Mouse (Mus musculus): ENCODE results near the gene Blvrb.

Blvrb gene

GRCm38 (mm10) chr7:27447419-27448286, at the start of gene Blvrb, which contains the start of gene Sptbn4:
TSS of gene Blvrb (plus strand) at chr7:27447978.
TSS of gene Sptbn4 (minus strand) at chr7:27447686.
- DNase-seq (ENCODE audit: low spot score in 2 of 2): peak; percentile 85 to 94

- no peak for DNase-seq (ENCODE audit: low spot score in 2 of 2)
Observed at GRCm38 (mm10) chr7:27400545-27400944, 47.2 kb upstream of the Blvrb start.

GRCm38 (mm10) chr7:27402675-27403074, 45.1 kb upstream of the Blvrb start:
- DNase-seq (ENCODE audit: low spot score in 2 of 2): peak; percentile 50 to 68

GRCm38 (mm10) chr7:27404203-27404942, 43.4 kb upstream of the Blvrb start:
- no peak for DNase-seq (ENCODE audit: low spot score in 2 of 2)

GRCm38 (mm10) chr7:27406481-27406880, 41.3 kb upstream of the Blvrb start:
- DNase-seq (ENCODE audit: low spot score in 2 of 2): no peak

- DNase-seq (ENCODE audit: low spot score in 2 of 2): no peak
Observed at GRCm38 (mm10) chr7:27407816-27408215, 40.0 kb upstream of the Blvrb start.

GRCm38 (mm10) chr7:27408379-27409176, 39.2 kb upstream of the Blvrb start:
- DNase-seq (ENCODE audit: low spot score in 2 of 2): peak in 1 of 2 experiments; percentile 25

GRCm38 (mm10) chr7:27417151-27417550, 30.6 kb upstream of the Blvrb start:
- DNase-seq (ENCODE audit: low spot score in 2 of 2): no peak

- DNase-seq (ENCODE audit: low spot score in 2 of 2): no peak
Observed at GRCm38 (mm10) chr7:27419101-27419500, 28.7 kb upstream of the Blvrb start.

- no peak for DNase-seq (ENCODE audit: low spot score in 2 of 2)
Observed at GRCm38 (mm10) chr7:27423556-27424326, 24.0 kb upstream of the Blvrb start.

- no peak for DNase-seq (ENCODE audit: low spot score in 2 of 2)
Observed at GRCm38 (mm10) chr7:27427387-27427786, 20.4 kb upstream of the Blvrb start.

GRCm38 (mm10) chr7:27428002-27428401, 19.8 kb upstream of the Blvrb start:
- DNase-seq (ENCODE audit: low spot score in 2 of 2): no peak

- DNase-seq (ENCODE audit: low spot score in 2 of 2): no peak
Observed at GRCm38 (mm10) chr7:27429135-27429534, 18.6 kb upstream of the Blvrb start.

- no peak for DNase-seq (ENCODE audit: low spot score in 2 of 2)
Observed at GRCm38 (mm10) chr7:27433349-27433748, 14.4 kb upstream of the Blvrb start.

- DNase-seq (ENCODE audit: low spot score in 2 of 2): no peak
Observed at GRCm38 (mm10) chr7:27433794-27434193, 14.0 kb upstream of the Blvrb start.

- DNase-seq (ENCODE audit: low spot score in 2 of 2): no peak
Observed at GRCm38 (mm10) chr7:27437544-27437943, 10.2 kb upstream of the Blvrb start.

GRCm38 (mm10) chr7:27440014-27440413, 7.8 kb upstream of the Blvrb start:
- no peak for DNase-seq (ENCODE audit: low spot score in 2 of 2)

- DNase-seq (ENCODE audit: low spot score in 2 of 2): no peak
Observed at GRCm38 (mm10) chr7:27446051-27446450, 1.7 kb upstream of the Blvrb start.

- DNase-seq (ENCODE audit: low spot score in 2 of 2): peak; percentile 38 to 62
Observed at GRCm38 (mm10) chr7:27446521-27447418, 1.0 kb upstream of the Blvrb start.

Measured in frontal cortex, postnatal 25 days (tissue).